Mouse (Mus musculus) embryo, embryonic 9.5 days (tissue): ENCODE data around the gene Eef2kmt.

Experiments
- DNase-seq: peaks from one replicate; pipeline ENCODE4 v3.0.0-alpha.2; 2017; ENCODE audit errors: extremely low spot score

The Eef2kmt gene

DNA sequence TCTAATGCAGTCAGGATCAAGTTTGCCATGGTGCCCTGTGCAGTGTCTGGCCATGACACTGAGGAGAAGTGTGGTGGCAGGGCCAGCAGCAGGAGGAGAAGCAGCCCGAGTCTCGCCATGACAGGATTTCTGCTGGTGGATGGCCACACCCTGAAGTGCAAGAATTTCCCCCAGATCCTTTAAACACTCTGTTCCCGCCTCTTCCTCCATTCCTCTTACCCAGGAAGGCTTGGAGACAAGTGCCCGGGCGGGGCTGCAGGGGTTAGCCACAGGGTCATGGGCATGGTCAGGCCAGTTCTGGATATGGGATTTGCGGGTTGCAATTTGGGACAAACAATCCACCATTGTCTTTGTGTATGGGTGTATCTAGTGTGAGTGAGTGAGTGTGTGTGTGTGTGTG, 33.6 kb downstream of the Eef2kmt start, which contains the start of gene AU021092:
Gene AU021092 (minus strand): TSS at position 160 of the 400 bp plus-strand sequence.
- DNase-seq: no peak

DNA sequence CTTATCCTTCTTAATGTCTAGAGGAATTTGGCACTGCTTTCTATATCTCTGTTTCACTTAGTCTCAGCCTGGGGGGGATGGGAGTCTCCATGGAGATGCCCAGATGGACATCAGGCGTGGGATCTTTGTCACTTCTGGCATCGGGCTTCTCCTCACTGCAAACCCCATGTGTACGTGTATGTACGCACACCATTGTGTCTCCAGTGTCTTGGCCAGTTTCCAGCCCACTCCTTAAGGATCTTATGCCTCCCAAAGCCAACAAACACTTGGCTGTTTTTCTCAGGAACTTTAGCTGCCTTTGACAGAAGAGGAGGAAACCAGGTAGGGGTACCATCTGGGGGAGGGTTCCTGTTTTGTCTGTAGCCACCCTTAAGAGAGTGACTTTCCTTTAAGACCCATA, 34.4 kb downstream of the Eef2kmt start:
- no peak for DNase-seq

DNA sequence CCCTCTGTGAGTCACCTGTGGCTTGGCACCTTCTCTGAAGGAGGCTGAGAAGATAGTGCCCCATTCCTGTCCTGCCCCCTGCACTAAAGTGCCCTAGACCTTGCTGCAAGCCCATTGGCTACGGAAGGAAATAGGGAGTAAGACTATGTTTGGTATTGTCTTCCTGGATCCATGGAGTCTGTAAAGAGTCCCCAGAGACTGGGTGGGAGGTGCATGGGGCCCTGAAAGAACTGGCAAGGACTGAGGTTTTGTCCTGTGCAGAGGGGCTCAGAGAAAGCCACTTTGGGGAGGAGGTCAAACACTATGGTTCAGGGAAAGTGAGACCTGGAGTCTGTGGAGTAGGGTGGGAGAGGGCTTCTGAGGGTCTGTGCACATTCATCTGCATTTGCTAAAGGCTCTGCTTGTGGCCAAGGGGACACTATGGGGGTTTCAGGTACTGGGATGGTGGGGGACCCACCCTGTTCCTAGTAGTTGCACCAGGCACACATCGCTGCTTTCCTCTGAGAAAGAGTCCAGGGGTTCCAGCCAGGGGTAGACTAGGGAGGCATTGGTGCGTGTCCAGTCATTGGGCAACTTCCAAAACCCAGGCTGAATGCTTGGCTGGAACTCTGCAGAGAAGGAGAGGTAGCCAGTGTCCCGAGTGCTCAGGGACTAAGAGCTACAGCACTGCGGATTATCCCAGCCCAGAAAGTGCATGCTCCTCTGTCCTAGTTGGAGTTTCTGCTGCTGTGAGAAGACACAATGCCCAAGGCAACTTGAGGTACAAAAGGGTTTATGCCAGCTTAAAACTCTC, 38.2 kb downstream of the Eef2kmt start:
- DNase-seq: no peak

DNA sequence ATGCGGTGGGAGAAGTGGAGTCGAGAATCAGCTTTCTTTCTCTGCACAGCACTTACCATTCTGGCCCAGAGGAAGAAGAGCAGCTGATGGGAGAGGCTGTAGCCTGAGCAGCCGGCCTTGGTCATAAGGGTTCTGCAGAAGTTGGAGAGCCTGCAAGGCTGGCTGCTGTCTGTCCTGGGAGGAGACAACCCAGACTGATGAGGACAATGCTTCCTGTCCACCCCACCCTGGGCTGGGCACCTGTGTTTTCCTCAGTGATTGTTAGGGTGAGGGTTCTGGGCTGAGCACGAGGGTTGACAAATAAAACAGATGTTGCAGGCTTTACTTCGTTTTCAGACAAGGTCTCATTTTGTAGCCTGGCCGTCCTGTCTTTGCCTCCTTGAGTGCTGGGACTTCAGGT, 39.1 kb downstream of the Eef2kmt start:
- no peak for DNase-seq

DNA sequence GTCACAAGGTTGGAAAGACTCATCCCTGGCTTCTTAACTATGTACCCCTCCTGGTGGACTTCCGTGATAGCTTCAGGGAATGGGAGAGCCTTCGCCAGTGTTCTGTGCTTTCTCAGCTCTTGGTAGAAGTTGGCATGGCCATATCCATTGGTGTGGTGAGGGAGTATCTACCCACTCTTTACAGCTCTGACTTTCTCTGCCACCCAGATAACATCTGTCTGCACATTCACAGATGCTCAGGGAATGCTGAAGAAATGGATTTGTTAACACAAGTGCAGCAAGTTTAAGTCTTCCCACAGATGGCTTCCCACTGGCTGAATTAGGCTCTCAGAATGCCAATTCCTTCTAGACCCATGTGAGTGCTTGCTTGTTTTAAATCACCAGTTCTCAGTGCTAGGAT, 41.7 kb downstream of the Eef2kmt start:
- no peak for DNase-seq

DNA sequence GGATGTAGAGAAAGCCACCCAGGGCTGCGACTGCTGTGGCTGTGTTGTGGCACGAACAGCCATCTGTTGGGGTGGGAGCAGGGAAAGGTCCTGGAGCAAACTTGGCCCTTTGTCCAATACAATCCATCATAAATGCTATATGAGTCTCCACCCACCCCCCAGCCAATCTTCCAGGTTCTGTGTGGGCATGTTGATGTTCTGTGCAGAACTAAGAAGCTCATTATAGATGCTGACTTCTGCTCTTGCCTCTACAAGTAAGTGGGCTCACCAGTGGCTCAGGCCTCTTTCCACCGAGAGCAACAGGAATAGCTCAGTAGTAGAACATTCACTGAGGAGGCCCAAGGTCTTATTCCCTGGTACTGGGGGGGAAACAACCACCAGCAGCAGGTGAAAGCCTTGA, 43.6 kb downstream of the Eef2kmt start:
- DNase-seq: no peak

DNA sequence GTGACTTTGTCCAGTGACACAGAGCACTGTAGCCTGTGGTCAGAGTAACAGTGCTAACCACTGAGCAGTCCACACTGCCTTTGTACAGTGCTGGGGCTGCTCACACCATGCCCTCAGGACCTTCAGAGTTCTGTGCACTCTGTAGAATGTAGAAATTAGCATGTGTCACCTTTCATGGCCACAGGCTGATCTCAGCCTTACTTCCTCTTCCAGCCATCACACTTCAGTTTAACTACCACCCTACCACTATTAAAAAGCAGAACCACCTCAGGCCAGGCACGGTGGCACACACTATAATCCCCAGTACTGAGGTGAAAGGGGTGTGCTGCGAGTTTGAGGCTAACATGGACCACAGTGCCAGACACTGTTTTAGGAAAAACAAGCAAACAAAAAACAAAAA, 45.4 kb downstream of the Eef2kmt start:
- no peak for DNase-seq

DNA sequence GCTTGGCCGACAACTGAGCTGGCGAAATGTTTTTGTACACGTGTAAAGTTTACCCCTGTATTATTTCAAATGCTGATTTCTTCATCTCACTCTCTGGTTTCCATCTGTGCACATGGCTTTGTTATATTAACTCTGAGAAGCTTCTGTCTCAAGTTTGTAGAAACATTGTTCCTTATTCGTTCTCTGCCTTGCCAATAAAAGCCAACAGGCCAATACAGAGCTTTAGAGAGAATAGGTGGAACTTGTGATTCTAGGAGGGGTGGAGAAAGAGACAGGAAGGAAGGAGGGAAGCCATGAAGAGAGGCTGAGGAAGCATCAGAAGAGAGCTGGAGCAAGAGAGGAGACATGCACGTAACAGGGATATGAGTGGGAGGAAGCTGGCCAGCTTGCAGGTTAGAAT, 49.7 kb downstream of the Eef2kmt start:
- DNase-seq: no peak

DNA sequence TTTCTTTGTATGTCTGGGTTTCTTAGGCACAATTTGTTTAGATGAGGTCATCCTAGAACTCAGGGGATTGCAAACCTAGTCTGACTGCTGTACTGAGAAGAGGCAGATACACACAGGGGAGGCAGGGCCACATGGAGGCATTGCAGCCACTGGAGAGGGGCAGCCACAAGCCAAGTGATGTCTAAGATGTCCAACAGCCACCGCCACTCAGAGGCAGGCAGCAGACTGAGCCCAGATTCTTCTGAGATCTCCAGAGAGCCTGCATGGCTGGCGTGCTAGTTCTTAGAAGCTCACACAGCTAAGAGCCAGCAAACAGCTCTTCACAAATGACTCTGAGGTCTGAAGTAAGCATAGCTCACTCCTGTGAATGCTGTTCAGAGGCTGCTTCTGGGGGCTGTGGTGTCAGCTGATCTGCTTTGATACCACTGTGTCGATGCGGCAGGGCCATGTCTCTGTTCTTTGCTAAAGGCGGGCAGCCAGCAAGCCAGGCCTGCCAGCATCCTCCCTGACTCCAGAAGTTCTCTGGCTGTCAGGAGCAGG, 50.3 kb downstream of the Eef2kmt start:
- no peak for DNase-seq

DNA sequence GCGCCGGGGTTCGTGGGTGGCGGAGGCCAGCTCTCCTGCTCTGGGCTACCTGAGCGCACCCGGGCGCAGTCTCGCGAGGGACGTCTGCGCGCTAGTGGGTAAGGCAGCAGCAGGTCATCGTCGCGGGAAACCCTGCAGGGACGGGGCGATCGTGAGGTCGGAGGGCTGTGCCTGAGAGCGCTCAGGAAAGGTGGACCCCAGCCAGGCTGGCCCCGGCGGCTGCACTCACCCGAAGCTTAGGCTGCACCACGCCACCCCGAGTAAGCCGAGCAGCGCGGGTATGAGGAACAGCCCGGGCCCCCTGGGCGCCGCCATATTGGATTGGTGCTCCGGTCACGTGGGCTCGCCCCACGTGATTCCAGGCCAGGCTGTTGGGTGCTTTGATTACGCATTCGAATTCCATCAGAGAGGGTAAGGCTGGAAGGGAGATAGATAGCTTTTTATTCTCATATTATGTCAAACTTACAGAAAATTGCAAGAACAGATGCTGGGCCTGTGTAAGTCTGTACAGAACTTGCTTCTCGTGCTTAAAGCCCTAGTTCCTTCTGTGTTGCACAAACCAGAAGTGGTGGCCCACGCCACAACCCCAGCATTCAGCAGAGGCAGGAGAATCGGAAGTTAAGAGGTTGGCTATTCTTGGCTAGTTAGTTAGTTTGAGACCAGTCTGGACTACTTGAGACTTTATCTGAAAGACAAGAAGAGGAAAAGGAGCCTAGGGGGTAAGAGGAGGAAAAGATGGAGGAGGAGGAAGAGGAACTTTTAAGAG, 51.9 kb downstream of the Eef2kmt start, which contains the start of gene Nagpa:
Gene Nagpa (minus strand): TSS at position 345 of the 766 bp plus-strand sequence.
- DNase-seq: peak; percentile 82

DNA sequence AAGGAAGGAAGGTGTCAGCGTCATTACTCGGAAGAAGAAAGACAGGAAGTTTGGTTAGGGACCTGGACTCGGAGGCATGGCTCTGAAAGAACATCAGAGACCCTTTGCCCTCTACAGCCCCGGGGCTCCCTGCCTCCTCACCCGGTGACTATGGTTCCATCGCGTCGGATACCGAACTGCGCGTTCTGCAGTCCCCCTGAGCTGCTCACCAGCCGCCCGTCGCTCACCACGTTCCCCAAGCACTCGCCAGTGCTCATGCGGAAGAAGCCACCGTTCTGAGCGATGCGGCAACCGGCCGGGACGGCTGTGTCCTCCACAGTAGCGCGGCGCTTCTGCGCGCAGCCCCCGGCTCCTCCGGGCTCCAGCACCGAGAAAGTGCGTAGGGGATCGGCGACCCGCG, 52.6 kb downstream of the Eef2kmt start:
- DNase-seq: no peak

DNA sequence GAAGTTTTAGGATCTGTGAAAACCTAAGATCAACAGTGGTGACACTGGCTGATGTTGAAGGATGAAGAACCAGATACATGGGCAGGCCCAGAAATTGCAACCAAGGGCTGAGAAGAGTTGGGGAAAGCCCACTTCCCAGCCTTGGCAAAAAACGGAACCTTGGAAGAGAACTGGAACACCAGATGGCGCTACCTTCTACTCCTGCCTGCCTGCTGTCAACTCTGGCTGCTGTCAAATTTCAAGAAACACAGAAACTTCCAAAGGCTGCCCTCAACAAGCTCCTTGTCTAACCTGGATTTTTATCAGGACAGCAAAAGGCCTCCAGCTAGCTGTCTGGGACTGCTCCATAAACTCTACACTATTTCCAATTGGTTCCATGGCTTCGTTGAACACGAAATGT, 53.1 kb downstream of the Eef2kmt start:
- peak; percentile 44 for DNase-seq

DNA sequence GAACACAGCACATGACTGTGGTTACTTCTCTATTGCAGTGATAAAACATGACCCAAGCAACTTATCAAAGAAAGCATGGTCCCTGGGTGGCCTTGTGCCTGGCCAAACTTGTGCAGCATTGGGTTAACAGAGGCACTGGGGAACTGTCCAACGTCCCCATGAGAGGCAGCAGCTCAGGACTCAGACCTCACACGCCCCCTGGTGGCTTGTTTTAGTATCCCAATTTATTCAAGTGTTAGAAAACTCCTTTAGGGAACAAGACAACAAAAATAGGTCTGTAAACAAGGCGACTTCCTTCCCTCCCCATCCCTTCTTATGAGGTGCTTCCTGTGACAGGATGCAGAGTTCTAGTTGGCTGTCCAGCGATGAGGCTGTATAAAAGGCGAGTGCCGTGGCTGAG, 60.7 kb downstream of the Eef2kmt start:
- peak; percentile 48 for DNase-seq
